Mouse (Mus musculus) spleen, adult 2 months (tissue): ENCODE data around the gene Tfe3.

ENCODE experiments used
- CTCF ChIP-seq: fragments of 200-500 bp; IDR thresholded peaks from 2 replicates; pipeline ENCODE4 v1.5.1; 2011; ENCODE audit warnings: mild to moderate bottlenecking, inconsistent platforms; ENCODE audit not compliant: insufficient read depth, insufficient read length, insufficient replicate concordance; ENCODE audit errors: extremely low read depth
- POLR2A ChIP-seq: fragments of 200-500 bp; IDR thresholded peaks from 2 replicates; pipeline ENCODE4 v1.6.1; 2011; ENCODE audit warnings: low read depth, low read length, inconsistent platforms

DNA sequence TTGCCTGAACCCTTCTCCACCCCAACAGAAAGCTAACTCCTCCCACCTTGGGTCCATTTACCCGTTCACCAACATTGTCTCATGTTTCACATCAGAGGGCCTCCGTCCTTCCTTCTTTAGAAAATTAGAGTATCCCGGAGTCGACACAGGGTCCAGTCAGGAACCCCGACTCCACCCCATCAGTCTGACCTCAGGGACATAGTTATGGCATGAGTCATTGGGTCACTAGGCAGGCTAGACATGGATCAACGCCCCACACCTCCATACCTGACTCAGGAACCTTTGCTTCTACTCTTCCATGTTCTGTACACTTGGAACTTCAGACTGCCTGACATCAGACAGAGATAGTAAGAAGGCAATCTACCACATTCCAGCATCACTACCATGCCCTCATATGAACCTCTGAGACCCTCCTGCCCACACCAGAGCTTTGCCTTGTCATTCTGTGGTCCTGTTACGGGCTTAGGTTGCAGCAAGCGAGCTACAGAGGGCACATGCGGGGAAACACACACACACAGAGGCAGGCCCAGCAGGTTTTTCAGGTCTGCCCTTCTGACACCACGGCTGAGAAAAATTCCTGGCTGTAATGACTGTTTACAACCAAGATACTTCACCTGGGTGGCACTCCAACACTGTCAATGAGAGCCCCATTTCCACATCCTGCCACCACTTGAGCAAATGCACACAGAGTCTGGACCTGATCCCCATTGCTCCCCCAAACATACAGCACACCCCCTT, 22.1 kb upstream of the Tfe3 start:
- no peak for TF ChIP-seq CTCF
- no peak for TF ChIP-seq POLR2A
